Mouse (Mus musculus) testis, postnatal 10 days (tissue): ENCODE data around the gene Gm28635.

Source experiments
- DNase-seq: peaks from one replicate; pipeline ENCODE4 v3.0.0; 2021; ENCODE audit warnings: low spot score

Gm28635 gene

DNA sequence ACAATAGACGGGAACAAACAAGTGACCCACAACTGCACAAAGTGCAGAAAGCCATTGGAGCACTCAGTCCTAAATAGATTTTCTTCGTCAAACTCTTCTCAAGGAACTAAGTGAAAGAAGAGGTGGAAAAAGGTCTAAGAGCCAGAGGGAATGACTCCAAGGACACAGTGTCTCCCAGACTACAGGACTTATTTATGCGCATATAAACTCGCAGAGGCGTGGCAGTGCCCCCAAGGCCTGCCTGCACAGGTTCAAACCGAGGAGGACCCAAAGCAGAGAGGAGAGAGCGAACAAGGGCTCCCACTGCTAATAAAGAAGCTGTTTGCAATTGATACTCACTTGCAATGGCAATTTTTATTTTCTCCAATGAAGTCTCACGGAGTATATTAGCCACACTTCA lies 92.1 kb downstream of the Gm28635 start:
- DNase-seq: no peak

DNA sequence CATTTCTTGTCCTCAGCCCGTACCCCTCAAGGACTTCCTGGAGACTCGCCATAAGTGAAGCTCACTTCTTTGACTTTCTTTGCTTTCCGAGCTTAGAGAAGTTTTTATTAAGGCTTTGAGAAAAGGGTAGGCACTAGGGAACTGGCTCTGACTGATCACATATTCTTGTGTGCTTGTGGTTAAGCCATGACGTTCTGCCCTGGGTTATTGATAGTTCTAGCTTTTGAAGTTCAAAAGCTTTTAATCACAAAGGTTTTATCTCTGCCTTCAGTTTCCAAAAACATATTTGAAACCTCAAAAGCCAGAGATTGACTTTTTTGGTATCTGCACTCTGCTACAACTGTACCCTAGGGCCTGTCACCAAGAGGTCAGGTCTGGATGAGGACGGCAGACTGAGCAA lies 95.6 kb downstream of the Gm28635 start:
- no peak for DNase-seq

DNA sequence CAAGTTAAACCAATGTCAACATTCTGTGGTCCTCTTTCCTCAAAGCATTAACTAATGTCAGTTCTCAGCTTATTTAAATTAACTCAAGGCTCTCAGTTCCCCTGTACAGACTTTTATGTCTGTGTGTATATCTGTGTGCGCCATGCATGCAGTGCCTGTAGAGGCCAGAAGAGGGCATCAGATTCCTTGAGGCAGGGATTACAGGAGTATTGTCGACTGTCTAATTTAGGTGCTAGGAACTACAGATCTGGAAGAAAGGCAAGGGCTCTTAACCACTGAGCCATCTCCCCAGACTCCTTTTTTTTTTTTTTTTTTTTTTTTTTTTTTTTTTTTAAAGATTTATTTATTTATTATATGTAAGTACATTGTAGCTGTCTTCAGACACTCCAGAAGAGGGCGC lies 96.6 kb downstream of the Gm28635 start:
- DNase-seq: peak; percentile 51

DNA sequence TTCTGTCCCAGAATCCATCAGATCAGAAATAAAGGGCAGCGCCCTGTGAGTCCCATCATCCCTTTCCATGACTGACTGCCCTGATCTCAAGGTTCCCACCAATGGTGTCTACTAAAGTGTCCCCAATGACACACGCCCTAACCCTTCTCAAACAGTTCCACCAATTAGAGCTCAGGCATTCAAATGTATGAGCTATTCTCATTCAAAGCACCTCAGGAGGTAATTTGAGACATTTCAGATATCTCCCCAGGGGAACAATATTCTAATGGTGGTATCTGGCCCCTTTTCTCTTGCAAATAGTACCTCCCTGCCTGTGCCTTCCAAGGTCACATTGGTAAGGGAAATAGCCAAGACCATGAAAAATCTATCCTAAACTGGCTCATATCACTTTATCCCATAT lies 98.5 kb downstream of the Gm28635 start:
- DNase-seq: no peak

DNA sequence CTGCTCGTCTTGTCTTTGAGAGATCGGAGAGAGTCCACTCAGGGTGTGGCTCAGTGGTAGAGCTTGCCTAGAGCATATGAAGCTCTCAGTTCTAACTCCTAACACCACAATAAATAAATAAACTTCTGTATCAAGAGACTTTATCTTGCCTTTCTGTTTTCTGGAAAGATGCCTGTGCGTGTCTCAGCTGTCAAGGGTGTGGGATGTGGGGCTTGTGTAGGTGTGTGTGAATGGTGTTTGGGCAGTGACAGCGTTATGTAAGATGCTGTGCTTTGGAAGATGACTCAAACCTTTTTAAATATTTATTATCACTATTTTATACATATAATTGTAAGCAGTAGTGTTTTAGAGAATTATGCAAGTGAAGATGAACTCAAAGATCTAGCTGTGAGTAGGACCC lies 103.7 kb downstream of the Gm28635 start:
- DNase-seq: no peak

DNA sequence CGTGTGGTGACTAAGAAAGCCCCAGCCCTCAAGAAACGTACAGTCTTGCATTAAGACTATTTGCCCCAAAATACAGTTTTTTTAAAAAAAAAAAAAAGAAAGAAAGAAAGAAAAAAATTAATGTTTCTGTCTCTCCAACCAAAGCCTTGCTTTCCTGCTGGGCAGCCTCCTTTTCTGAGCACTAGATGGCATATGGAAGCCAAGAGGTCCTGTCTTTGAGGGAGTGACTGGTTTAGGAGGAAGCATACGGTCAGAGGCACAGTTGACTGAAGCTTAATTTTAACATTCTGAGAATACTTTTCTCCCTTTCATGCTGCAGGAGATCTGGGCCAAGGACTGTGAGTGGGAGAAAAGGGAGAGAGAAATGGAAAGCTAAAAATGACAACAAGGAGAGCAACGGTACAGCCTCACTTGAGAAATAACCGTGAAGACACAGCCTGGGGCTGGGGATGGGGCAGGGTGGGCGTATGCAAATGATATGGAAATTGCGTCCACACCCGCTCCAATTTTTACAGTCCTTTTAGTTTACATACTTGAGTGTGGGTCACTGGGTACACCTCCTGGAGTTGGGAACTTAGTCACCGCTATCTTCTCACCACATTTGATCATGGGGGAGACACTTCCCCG lies 120.8 kb downstream of the Gm28635 start:
- no peak for DNase-seq
